Mouse (Mus musculus) heart, embryonic 16.5 days (tissue): ENCODE results near the gene Dnajc7. TPM values are rescaled to one million over a fixed set of nuclear protein-coding genes. Genes with fewer than 3 reads are reported as not detected.

Experiments used
- ATAC-seq: fragments of 200-750 bp; cut with Nextera tagmentation; replicated peaks from 2 replicates; pipeline ENCODE4 v1.8.0; 2017; ENCODE audit warnings: moderate number of reproducible peaks; ENCODE audit not compliant: insufficient read depth, low FRiP score; ENCODE audit errors: extremely low read depth
- H3K27ac ChIP-seq: fragments of 300-500 bp; sonication (generic); 2 replicates; pipeline ENCODE4 v1.5.1; 2014; ENCODE audit warnings: mild to moderate bottlenecking, low read length, control low read depth, moderate library complexity
- H3K27me3 ChIP-seq: fragments of 300-500 bp; sonication (generic); 2 replicates; pipeline ENCODE4 v1.6.1; 2014; ENCODE audit warnings: low read length, mixed read lengths; ENCODE audit not compliant: control insufficient read depth, insufficient read depth
- H3K36me3 ChIP-seq: fragments of 300-500 bp; sonication (generic); 2 replicates; pipeline ENCODE4 v1.6.1; 2014; ENCODE audit not compliant: control insufficient read depth, insufficient read depth
- H3K4me1 ChIP-seq: fragments of 300-500 bp; sonication (generic); 2 replicates; pipeline ENCODE4 v1.6.1; 2014; ENCODE audit warnings: low read length, mixed read lengths; ENCODE audit not compliant: control insufficient read depth, insufficient read depth
- H3K4me2 ChIP-seq: fragments of 300-500 bp; sonication (generic); 2 replicates; pipeline ENCODE4 v1.6.1; 2014; ENCODE audit warnings: low read depth, mild to moderate bottlenecking, control low read depth, low read length
- H3K4me3 ChIP-seq: fragments of 300-500 bp; sonication (generic); 2 replicates; pipeline ENCODE4 v1.5.1; 2014; ENCODE audit warnings: mild to moderate bottlenecking, control low read depth, low read length
- H3K9ac ChIP-seq: fragments of 300-500 bp; sonication (generic); 2 replicates; pipeline ENCODE4 v1.6.1; 2014; ENCODE audit warnings: low read length, control low read depth
- H3K9me3 ChIP-seq: fragments of 300-500 bp; sonication (generic); replicated peaks from 2 replicates; pipeline ENCODE4 v1.6.1; 2016; ENCODE audit warnings: low read length; ENCODE audit not compliant: control insufficient read depth
- WGBS: fragments of 180-500 bp; shearing (Covaris S2); extraction: QIAGEN DNeasy Blood & Tissue Kit; methylation state at CpG from one replicate; pipeline ENCODE4 v1.1.7; 2014; 5-methylcytosine and 5-hydroxymethylcytosine counted together
- polyA plus RNA-seq: library from polyadenylated mRNA; unstranded; fragments of >200 nt; fragmentation: Nextera tagmentation; extraction: Ambion mirVana; gene quantifications from 2 replicates; pipeline ENCODE4 v1.2.1, GENCODE M21; 2015

Gene Dnajc7
- polyA plus RNA-seq, 1 experiment from 2014 or later, result 228 TPM

- no peaks in the 10 kb centered on the region for H3K4me1 ChIP-seq
- no peak overlapping the region for H3K4me2 ChIP-seq
- no peaks in the 10 kb centered on the region for H3K27me3 ChIP-seq
- H3K9me3 ChIP-seq, result no peaks in the 10 kb centered on the region
- no peak overlapping the region for H3K4me3 ChIP-seq
- 77% methylated on average over 3 of the region's 3 CpGs for WGBS
- H3K36me3 ChIP-seq, result no peaks in the 10 kb centered on the region
- no peak overlapping the region for H3K9ac ChIP-seq
- no peak for ATAC-seq
- H3K27ac ChIP-seq, result no peak overlapping the region
These were observed 62.4 kb downstream of the Dnajc7 start for GRCm38 (mm10) chr11:100557563-100557962.

DNA sequence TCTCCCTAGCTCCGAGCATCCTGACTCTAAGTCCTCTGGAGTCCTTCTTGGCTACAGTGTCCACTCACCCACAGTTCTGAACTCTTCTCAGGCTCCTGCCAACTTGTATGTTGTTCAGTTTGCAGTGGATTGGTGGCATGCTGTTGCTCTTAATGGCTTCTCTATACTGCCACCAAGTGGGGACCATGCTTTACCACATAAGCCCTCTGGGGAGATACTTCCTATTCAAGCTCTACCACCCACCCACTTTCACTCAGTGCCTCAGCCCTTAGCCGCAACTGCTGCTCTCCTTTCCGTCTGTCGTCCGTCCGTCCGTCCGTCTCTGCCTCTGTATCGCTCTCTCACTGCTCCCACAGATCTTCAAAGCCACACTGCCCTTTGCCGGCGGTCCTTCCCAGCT lies 64.4 kb downstream of the Dnajc7 start:
- Histone ChIP-seq H3K4me3 (peak overlapping the region; percentile 34), H3K27ac (no peak overlapping the region), H3K27me3 (no peaks in the 10 kb centered on the region), H3K9me3 (no peaks in the 10 kb centered on the region), H3K36me3 (no peaks in the 10 kb centered on the region), H3K4me1 (no peaks in the 10 kb centered on the region), H3K9ac (peak overlapping the region; percentile 69), H3K4me2 (peak overlapping the region; percentile 61)
- ATAC-seq, result 0 out of 2 replicates have a peak, but pooled peaks have one; percentile 59
- 10% methylated on average over 11 of the region's 11 CpGs for WGBS

GRCm38 (mm10) chr11:100552842-100553241 lies 67.1 kb downstream of the Dnajc7 start:
- no peaks in the 10 kb centered on the region for H3K4me1 ChIP-seq
- H3K4me3 ChIP-seq, result no peak overlapping the region
- no peaks in the 10 kb centered on the region for H3K36me3 ChIP-seq
- no peaks in the 10 kb centered on the region for H3K27me3 ChIP-seq
- no peaks in the 10 kb centered on the region for H3K9me3 ChIP-seq
- 77% methylated on average over 4 of the region's 4 CpGs for WGBS
- ATAC-seq, result no peak
- no peak overlapping the region for H3K4me2 ChIP-seq
- H3K27ac ChIP-seq, result no peak overlapping the region
- H3K9ac ChIP-seq, result no peak overlapping the region

DNA sequence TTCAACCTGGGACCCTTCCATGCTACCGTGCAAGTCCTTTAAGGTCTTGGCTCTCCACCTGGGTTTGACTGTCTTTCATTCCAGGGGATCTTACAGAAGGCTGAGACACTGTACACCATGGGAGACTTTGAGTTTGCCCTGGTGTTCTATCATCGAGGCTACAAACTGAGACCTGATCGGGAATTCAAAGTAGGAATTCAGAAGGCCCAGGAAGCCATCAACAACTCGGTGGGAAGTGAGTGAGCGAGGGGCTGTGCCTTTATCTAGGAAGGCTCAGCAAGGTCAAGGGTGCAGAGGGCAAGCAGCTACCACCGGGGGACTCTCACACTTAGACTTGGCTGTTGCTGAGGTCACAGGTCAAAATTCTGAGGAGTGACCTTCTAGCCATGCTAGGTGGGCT lies 69.9 kb downstream of the Dnajc7 start:
- H3K36me3 ChIP-seq, result no peaks in the 10 kb centered on the region
- 58% methylated on average over 6 of the region's 6 CpGs for WGBS
- H3K4me1 ChIP-seq, result peaks cover 5% of the 10 kb centered on the region
- H3K9ac ChIP-seq, result no peak overlapping the region
- no peaks in the 10 kb centered on the region for H3K27me3 ChIP-seq
- H3K4me3 ChIP-seq, result no peak overlapping the region
- ATAC-seq, result no peak
- no peak overlapping the region for H3K27ac ChIP-seq
- H3K4me2 ChIP-seq, result no peak overlapping the region
- no peaks in the 10 kb centered on the region for H3K9me3 ChIP-seq

- peaks cover 8% of the 10 kb centered on the region for H3K4me1 ChIP-seq
- H3K4me2 ChIP-seq, result no peak overlapping the region
- no peak overlapping the region for H3K4me3 ChIP-seq
- 68% methylated on average over 8 of the region's 8 CpGs for WGBS
- no peaks in the 10 kb centered on the region for H3K9me3 ChIP-seq
- no peak for ATAC-seq
- no peak overlapping the region for H3K9ac ChIP-seq
- no peaks in the 10 kb centered on the region for H3K36me3 ChIP-seq
- H3K27ac ChIP-seq, result no peak overlapping the region
- no peaks in the 10 kb centered on the region for H3K27me3 ChIP-seq
These were observed 70.5 kb downstream of the Dnajc7 start for GRCm38 (mm10) chr11:100549466-100549865.

DNA sequence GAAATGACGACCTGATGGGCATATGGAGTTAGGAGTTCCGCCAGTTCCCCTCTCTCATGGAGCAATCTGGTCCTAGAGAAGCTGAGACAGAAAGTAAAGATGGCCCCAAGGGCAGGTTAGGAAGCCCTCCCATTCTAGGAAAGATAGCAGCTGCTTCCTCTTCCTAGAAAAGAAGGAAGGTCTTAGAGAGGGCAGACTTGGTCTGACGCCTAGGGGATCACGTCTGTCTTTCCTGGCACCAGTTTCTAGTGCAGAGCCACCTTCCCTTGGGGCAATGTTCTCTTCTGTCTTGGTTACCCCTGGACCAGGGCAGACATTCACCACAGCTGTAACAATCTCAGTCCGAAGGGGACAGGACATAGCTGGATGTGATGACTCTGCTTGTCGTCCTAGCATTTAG lies 71.8 kb downstream of the Dnajc7 start:
- H3K9ac ChIP-seq, result no peak overlapping the region
- no peak for ATAC-seq
- H3K36me3 ChIP-seq, result no peaks in the 10 kb centered on the region
- no peaks in the 10 kb centered on the region for H3K27me3 ChIP-seq
- H3K4me1 ChIP-seq, result peaks cover 8% of the 10 kb centered on the region
- 62% methylated on average over 6 of the region's 6 CpGs for WGBS
- H3K4me3 ChIP-seq, result no peak overlapping the region
- no peak overlapping the region for H3K4me2 ChIP-seq
- H3K9me3 ChIP-seq, result no peaks in the 10 kb centered on the region
- H3K27ac ChIP-seq, result no peak overlapping the region

DNA sequence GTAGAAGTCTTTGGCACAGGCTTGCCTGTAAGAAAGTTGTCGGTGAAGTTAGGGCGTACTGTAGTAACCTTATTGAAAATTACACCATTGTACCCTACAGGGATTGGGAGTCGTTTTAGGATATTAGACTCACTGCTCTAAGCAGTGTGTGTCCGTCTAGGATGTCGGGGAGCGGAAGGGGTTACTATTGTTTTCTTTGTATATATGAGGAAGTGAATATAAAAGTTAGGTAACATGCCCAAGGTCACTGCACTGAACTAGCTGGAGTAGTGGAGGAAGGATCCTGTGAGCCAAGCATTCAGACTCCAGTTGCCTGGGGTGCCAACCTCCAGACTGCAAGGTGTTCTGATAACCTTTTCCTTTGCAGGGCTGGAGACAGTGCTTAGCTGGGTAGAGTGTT lies 73.0 kb downstream of the Dnajc7 start:
- Histone ChIP-seq H3K36me3 (no peaks in the 10 kb centered on the region), H3K4me1 (peaks cover 8% of the 10 kb centered on the region), H3K4me3 (no peak overlapping the region), H3K27me3 (no peaks in the 10 kb centered on the region), H3K27ac (no peak overlapping the region), H3K9me3 (no peaks in the 10 kb centered on the region), H3K9ac (no peak overlapping the region), H3K4me2 (no peak overlapping the region)
- no peak for ATAC-seq
- WGBS, result 79% methylated on average over 6 of the region's 6 CpGs

GRCm38 (mm10) chr11:100545746-100546085 lies 74.3 kb downstream of the Dnajc7 start:
- Histone ChIP-seq H3K9ac (peak overlapping the region; percentile 22; the same call in 1 of the 2 replicates), H3K4me3 (peak overlapping the region; percentile 49), H3K27ac (no peak overlapping the region), H3K4me2 (peak overlapping the region; percentile 77), H3K27me3 (no peaks in the 10 kb centered on the region), H3K36me3 (no peaks in the 10 kb centered on the region), H3K4me1 (peaks cover 8% of the 10 kb centered on the region), H3K9me3 (no peaks in the 10 kb centered on the region)
- ATAC-seq, result no peak
- WGBS, result 30% methylated on average over 7 of the region's 7 CpGs

- Histone ChIP-seq H3K4me3 (peak within 1 kb of the TSS; percentile 49), H3K9me3 (no peaks in the 10 kb centered on the region), H3K36me3 (no peaks in the 10 kb centered on the region), H3K9ac (peak within 1 kb of the TSS; percentile 63), H3K27ac (peak within 1 kb of the TSS; percentile 71), H3K4me2 (peak within 1 kb of the TSS; percentile 77), H3K27me3 (no peaks in the 10 kb centered on the region), H3K4me1 (peaks cover 8% of the 10 kb centered on the region)
- WGBS, result 6% methylated on average over 28 of the region's 28 CpGs
- ATAC-seq, result peak; percentile 98
These were observed 74.9 kb downstream of the Dnajc7 start, which contains the start of gene Ttc25 for GRCm38 (mm10) chr11:100544832-100545745. Gene Ttc25, plus strand, starts transcription at chr11:100545607.
